ENCODE assay signal across 7 mouse cellular contexts in the genomic region with DNA sequence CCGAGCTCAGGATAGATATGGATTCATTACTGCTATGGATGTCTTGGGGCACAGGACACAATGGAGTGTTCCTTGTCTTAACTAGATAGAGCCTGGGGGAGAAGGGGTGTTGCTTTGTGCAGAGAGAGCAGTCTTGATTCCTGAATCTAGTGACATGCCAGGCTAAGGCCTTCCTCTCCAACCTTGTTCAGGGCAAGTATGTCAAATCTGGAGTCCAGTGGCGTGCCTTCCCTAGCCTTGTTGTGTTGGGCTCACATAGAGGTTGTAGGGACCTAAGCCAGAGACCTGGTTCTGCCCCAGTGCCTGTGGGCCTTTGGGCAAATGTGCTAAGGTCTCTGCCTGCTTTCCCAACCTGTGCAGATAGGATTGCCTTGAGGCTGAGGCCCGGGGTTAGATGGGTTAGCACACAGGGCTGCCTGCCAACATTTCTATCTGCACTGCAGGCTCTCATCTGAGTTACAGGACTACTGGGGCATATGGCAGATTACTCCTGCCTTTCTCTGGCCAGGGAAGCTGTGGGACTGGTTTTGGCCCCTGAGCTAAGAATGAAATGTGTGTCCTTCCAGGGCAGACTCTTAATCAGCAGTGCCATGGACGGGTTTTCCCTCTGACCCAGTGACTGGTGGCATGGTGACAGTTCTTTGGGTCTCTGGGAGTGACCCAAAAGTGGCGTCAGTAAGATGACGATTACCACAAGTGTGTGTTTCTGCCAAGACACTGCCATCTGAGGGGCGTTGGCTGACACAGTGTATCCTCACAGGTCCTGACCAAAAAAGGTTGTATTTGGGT. TPM values are rescaled to one million over a fixed set of nuclear protein-coding genes. Genes with fewer than 3 reads are reported as not detected.
DNase-seq lines count a peak whose midpoint lies in the region; ATAC-seq and TF ChIP-seq lines count a peak whose summit lies in the region.
"Not testable (repeated sequence)": the region's sequence is repeated elsewhere in the genome, so short reads cannot be mapped to it uniquely, and the experiment has no call there.

No protein-coding gene starts in this region.

- peak; percentile 47 for DNase-seq in adrenal gland, adult 2 months
- DNase-seq in cerebellum, adult 11-12 months: peak; percentile 55
- peak; percentile 35 to 41 for DNase-seq in cerebellum, postnatal 36 days
- DNase-seq in midbrain, postnatal 0 days (ENCODE audit: low spot score): peak; percentile 28

- peaks cover 28% of the 10 kb centered on the region for H3K36me3 ChIP-seq in heart, embryonic 15.5 days
- peaks cover 13% of the 10 kb centered on the region for H3K36me3 ChIP-seq in intestine, embryonic 15.5 days
- peaks cover 47% of the 10 kb centered on the region for H3K36me3 ChIP-seq in liver, embryonic 15.5 days (replicated peaks)
- H3K36me3 ChIP-seq in midbrain, postnatal 0 days (ENCODE audit: insufficient read depth, low read length): peaks cover 18% of the 10 kb centered on the region

- H3K4me1 ChIP-seq in heart, embryonic 15.5 days (replicated peaks): peaks cover 21% of the 10 kb centered on the region
- H3K4me1 ChIP-seq in intestine, embryonic 15.5 days (replicated peaks); midbrain, postnatal 0 days (ENCODE audit: insufficient read depth, low read length): not testable (repeated sequence)
- peaks cover 68% of the 10 kb centered on the region for H3K4me1 ChIP-seq in liver, embryonic 15.5 days (replicated peaks)

- H3K9me3 ChIP-seq in heart, embryonic 15.5 days (replicated peaks); intestine, embryonic 15.5 days; liver, embryonic 15.5 days (replicated peaks); midbrain, postnatal 0 days (ENCODE audit: low read length): not testable (repeated sequence)

- WGBS in heart, embryonic 15.5 days: 49% methylated on average over 7 of the region's 7 CpGs
- WGBS in intestine, embryonic 15.5 days: 88% methylated on average over 7 of the region's 7 CpGs
- WGBS in liver, embryonic 15.5 days (ENCODE audit: insufficient replicate concordance): 71% methylated on average over 7 of the region's 7 CpGs
- 93% methylated on average over 5 of the region's 7 CpGs for WGBS in midbrain, postnatal 0 days

- not testable (repeated sequence) for H3K9ac ChIP-seq in heart, embryonic 15.5 days; intestine, embryonic 15.5 days; liver, embryonic 15.5 days; midbrain, postnatal 0 days (replicated peaks; ENCODE audit: low read length, poor library complexity, severe bottlenecking)

- H3K4me2 ChIP-seq in heart, embryonic 15.5 days; intestine, embryonic 15.5 days (replicated peaks); midbrain, postnatal 0 days (ENCODE audit: low read depth, low read length, poor library complexity, severe bottlenecking): not testable (repeated sequence)
- H3K4me2 ChIP-seq in liver, embryonic 15.5 days: peak overlapping the region; percentile 13; the same call in 1 of the 2 replicates

- 0 out of 2 replicates have a peak, but pooled peaks have one; percentile 49 for ATAC-seq in heart, embryonic 15.5 days (replicated peaks; ENCODE audit: insufficient number of reproducible peaks, insufficient read depth, low FRiP score, low read depth)
- ATAC-seq in intestine, embryonic 15.5 days: 0 out of 2 replicates have a peak, but pooled peaks have one; percentile 44
- not testable (repeated sequence) for ATAC-seq in liver, embryonic 15.5 days (ENCODE audit: insufficient read depth); midbrain, postnatal 0 days (ENCODE audit: low FRiP score)

- peak overlapping the region; percentile 61 for H3K27ac ChIP-seq in heart, embryonic 15.5 days
- not testable (repeated sequence) for H3K27ac ChIP-seq in intestine, embryonic 15.5 days; midbrain, postnatal 0 days (ENCODE audit: low read depth, low read length)
- peak overlapping the region; percentile 78 for H3K27ac ChIP-seq in liver, embryonic 15.5 days (replicated peaks)

- H3K27me3 ChIP-seq in heart, embryonic 15.5 days; intestine, embryonic 15.5 days (replicated peaks); liver, embryonic 15.5 days; midbrain, postnatal 0 days (ENCODE audit: insufficient read depth, low read length): not testable (repeated sequence)

- not testable (repeated sequence) for H3K4me3 ChIP-seq in heart, embryonic 15.5 days; intestine, embryonic 15.5 days (replicated peaks); liver, embryonic 15.5 days (replicated peaks); midbrain, postnatal 0 days (ENCODE audit: low read depth, low read length)

- not testable (repeated sequence) for TF ChIP-seq CTCF in midbrain, postnatal 0 days (IDR thresholded peaks at IDR 0.05)

RNA-seq across cellular contexts. Expression of a gene that starts 13.7 kb away (rescaled TPM):
- 10 to 100 TPM; 13.6 to 20.1 TPM for total RNA-seq in adrenal gland, adult 2 months (2021)
- polyA plus RNA-seq in adrenal gland, adult 2 months (2012; rRNA removed): 13.4 and 14.9 TPM in 2 replicates
- polyA plus RNA-seq in heart, embryonic 15.5 days (2015; fragmentation: Nextera tagmentation; extraction: Ambion mirVana): 7.7 and 11.5 TPM in 2 replicates
- polyA plus RNA-seq in intestine, embryonic 15.5 days (2015; fragmentation: Nextera tagmentation; extraction: Ambion mirVana): 10.2 and 11.9 TPM in 2 replicates
- 15.5 and 19.8 TPM in 2 replicates for polyA plus RNA-seq in liver, embryonic 15.5 days (2015; fragmentation: Nextera tagmentation; extraction: Ambion mirVana)
- total RNA-seq in midbrain, postnatal 0 days (2014; rRNA removed): 34.2 and 35.3 TPM in 2 replicates
- 12.6 and 13.9 TPM in 2 replicates for polyA plus RNA-seq in midbrain, postnatal 0 days (2015; fragmentation: Nextera tagmentation; extraction: Ambion mirVana)
